8 mouse cellular contexts compared by ENCODE assay signal in the genomic region with DNA sequence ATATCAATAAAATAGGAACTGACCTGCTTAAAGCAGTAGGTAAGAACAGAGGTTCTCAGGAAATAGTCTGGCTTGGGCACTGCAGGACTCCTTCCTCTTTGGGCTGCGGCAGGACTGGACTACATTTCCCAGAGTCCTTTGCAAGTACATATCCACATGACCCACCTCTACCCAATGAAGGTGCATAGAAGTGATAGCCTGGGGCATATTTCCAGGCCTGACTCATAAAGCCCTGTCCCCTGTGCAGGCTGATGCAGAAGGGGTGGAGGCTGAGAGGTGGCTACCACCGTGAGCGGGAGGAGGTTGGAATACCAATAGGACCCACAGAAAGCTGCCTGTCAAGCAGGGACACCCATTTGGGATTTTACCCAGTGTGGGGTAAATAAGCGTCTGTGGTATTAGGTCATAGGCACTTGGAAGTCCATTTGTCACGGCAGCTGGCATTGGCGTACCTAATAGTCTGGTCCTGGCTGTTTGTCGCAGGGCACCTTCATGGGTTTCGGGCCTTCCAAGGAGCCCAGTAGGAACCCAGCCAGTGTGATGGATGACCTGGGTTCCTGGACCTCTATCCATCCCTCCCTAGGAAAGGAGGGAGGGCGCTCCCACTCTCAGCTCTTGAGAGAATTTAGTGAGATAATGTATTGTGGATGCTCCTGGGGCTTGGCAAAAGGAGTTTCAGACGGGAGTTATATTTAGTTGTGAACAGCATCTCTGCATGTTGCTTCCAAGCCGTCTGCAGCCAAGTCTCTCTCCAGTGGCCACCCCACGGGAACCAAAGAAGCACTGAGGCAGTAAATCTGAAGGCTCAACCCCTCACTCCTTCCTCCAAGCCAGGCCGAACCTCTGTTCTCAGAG.
DNase-seq lines count a peak whose midpoint lies in the region; ATAC-seq and TF ChIP-seq lines count a peak whose summit lies in the region.

No protein-coding gene starts in this region.

- H3K27me3 ChIP-seq in hindbrain, embryonic 10.5 days (ENCODE audit: insufficient read depth, poor library complexity, severe bottlenecking), result no peaks in the 10 kb centered on the region
- H3K27me3 ChIP-seq in liver, postnatal 0 days (ENCODE audit: insufficient read depth, low read length), result no peaks in the 10 kb centered on the region

- no peaks in the 10 kb centered on the region for H3K36me3 ChIP-seq in hindbrain, embryonic 10.5 days
- no peaks in the 10 kb centered on the region for H3K36me3 ChIP-seq in liver, postnatal 0 days (replicated peaks; ENCODE audit: insufficient read depth, low read length)

- H3K9ac ChIP-seq in liver, postnatal 0 days (replicated peaks), result no peak overlapping the region

- no peak overlapping the region for H3K4me3 ChIP-seq in hindbrain, embryonic 10.5 days
- peak overlapping the region; percentile 37 for H3K4me3 ChIP-seq in layer of hippocampus, adult 2 months
- no peak overlapping the region for H3K4me3 ChIP-seq in liver, postnatal 0 days (ENCODE audit: low read depth, low read length)

- no peaks in the 10 kb centered on the region for H3K9me3 ChIP-seq in hindbrain, embryonic 10.5 days
- H3K9me3 ChIP-seq in liver, postnatal 0 days (ENCODE audit: low read length), result no peaks in the 10 kb centered on the region; the same call in 1 of the 2 replicates

- no peak overlapping the region for H3K4me2 ChIP-seq in liver, postnatal 0 days (ENCODE audit: low read depth, low read length)

- no peak for TF ChIP-seq EP300 in liver, postnatal 0 days (IDR thresholded peaks at IDR 0.05; ENCODE audit: low read depth)

- DNase-seq in T-cell, adult 2 months (ENCODE audit: low spot score), result peak; percentile 52
- peak; percentile 96 for DNase-seq in cerebellum, adult 9-10 months
- DNase-seq in frontal cortex, adult 2 months (ENCODE audit: extremely low spot score in 1 of 2, low spot score in 1 of 2), result peak; percentile 82 to 90
- peak; percentile 40 for DNase-seq in hindbrain, embryonic 10.5 days (ENCODE audit: low spot score)
- peak; percentile 75 to 89 for DNase-seq in layer of hippocampus, adult 2 months (ENCODE audit: low spot score in 2 of 2)
- peak; percentile 60 for DNase-seq in liver, postnatal 0 days
- DNase-seq in ovary, postnatal 14 days (ENCODE audit: low spot score), result no peak

- peak; percentile 96 for ATAC-seq in liver, postnatal 0 days
- peak; percentile 93 for ATAC-seq in neutrophil, adult 5-6 weeks (ENCODE audit: extremely low read depth, insufficient number of reproducible peaks, low FRiP score, poor library complexity, severe bottlenecking)

- H3K4me1 ChIP-seq in hindbrain, embryonic 10.5 days (replicated peaks), result peaks cover 4% of the 10 kb centered on the region; the same call in 1 of the 2 replicates
- H3K4me1 ChIP-seq in liver, postnatal 0 days (ENCODE audit: insufficient read depth), result 0 out of 2 replicates have a peak, but pooled peaks cover 2% of the 10 kb centered on the region

- 0 out of 2 replicates have a peak overlapping the region, but pooled peaks have one; percentile 41 for H3K27ac ChIP-seq in hindbrain, embryonic 10.5 days
- H3K27ac ChIP-seq in layer of hippocampus, adult 2 months, result peak overlapping the region; percentile 83
- H3K27ac ChIP-seq in liver, postnatal 0 days (ENCODE audit: low read depth), result no peak overlapping the region

- 73% methylated on average over 13 of the region's 13 CpGs for WGBS in hindbrain, embryonic 10.5 days
- 74% methylated on average over 13 of the region's 13 CpGs for WGBS in liver, postnatal 0 days (ENCODE audit: insufficient replicate concordance)

- TF ChIP-seq CTCF in layer of hippocampus, adult 2 months (conservative IDR thresholded peaks at IDR 0.05), result no peak
- no peak for TF ChIP-seq CTCF in liver, postnatal 0 days (IDR thresholded peaks at IDR 0.05; ENCODE audit: low read depth)
